Mouse (Mus musculus) right cerebral cortex, adult 18-20 months (tissue): ENCODE results near the gene Cdk9.

Experiments
- DNase-seq: peaks from one replicate; pipeline ENCODE4 v3.0.0; 2022; ENCODE audit warnings: mixed read lengths

Gene Cdk9

GRCm38 (mm10) chr2:32731911-32732310, 19.0 kb upstream of the Cdk9 start:
- DNase-seq: no peak

DNA sequence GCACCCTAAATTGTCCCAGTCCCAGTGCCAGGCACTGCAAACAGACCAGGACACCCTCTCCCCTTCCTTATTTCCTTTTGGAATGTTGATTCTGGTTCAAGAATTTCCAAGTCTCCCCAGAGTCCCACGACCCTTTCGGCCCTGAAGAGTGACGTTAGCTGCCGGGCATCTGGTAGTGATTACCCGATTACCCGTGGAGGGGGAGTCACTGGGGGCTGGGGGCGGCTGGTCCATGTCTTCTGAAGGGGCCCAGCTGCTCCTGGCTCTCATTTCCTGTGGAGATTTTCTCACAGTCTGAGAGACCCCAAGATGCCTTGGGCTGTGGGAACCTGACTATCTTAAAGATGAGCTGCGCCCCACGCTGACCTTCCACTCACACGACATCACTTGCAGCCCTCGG, 18.0 kb upstream of the Cdk9 start:
- no peak for DNase-seq

DNA sequence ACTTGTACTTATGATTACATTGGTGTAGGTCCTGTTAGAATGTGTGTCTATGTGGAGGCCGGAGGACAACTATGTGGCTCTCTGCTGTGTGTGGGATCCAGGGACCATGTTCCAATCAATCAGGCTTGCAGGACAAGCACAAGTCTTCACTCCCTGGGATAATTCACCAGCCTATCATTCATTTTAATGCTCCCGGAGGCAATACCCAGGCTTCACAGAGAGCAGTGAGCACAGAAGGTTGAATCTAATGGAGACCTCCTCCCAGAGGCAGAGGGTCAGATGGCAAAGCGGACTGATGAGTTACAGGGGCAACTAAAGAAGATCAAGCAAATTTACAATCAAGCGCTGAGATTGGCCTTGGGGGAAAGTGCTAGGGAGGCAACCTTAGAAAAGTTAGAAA, 16.7 kb upstream of the Cdk9 start:
- no peak for DNase-seq

GRCm38 (mm10) chr2:32728463-32728862, 15.6 kb upstream of the Cdk9 start:
- no peak for DNase-seq

DNA sequence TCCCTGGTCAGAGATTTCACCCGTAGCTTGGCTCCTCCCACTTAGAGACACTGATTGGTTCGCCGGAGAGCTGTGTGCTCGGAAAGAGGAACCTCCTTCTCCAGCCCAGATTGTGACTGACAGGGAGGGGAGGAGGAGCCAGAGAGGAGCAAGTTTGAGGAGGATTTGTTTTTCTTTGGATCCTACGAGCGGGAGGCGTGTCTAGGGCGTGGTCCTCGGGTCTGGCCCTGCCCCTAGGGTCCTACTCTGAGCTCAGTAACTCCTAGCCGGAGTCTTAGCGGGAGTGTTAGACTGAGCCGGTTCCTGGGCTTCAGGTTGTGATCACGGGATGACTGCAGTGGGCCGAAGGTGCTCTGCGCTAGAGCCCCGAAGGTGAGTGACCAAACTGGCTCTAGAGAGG, 14.6 kb upstream of the Cdk9 start:
- peak; percentile 92 for DNase-seq

DNA sequence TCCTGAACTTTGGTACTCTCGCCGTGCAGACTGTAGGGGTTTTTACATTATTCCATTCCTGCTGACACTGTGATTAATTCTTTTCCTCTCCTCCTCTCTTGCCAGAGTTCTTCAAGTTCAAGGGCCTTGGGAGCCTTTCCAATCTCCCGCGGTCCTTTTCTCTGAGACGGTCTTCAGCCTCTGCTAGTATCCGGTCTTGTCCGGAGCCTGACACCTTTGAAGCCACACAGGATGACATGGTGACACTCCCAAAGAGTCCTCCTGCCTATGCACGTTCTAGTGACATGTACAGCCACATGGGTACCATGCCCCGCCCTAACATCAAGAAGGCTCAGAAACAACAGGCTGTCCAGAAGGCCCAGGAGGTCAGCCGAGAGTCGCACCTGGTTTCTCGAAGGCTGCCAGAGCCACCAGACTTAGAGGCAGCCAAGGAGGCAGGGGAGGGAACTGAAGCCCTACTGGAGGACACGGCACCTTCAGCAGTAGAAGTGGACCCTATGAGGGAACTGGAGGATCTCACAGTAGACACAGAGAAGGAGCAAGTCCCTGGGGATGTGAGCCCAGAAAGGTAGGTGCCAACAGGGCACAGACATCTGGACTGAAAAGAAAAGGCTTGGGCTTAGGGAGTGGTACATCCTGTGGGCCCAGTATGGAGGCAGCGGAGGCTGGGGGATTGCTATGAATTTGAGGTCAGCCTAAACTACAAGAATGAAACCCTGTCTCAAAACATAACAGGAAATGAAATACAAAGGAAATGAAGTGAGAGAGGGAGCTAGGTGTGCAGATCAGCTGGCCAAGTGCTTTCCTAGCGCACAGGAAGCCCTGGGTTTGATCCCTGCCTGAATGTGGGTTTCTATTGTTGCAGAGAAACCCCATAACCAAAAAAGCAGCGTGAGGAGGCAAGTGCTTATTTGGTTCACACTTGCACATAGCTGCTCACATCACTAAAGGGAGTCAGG, 12.2 kb upstream of the Cdk9 start:
- DNase-seq: no peak

GRCm38 (mm10) chr2:32724149-32724548, 11.3 kb upstream of the Cdk9 start:
- no peak for DNase-seq

DNA sequence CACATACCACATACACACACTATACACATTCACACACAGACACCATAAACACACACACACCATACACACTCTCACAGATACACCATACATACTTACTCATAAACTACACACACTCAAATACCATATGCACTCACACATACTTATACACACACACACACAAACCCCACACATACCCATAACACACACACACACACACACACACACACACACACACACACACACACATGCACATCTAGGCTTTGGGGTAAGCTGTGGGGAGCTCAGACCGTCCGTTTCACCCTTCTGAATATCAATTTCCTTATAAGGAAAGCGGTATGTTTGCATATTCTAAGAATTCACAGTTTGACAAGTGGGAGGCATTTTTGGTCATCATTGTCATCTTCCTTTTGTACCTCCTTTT, 9.7 kb upstream of the Cdk9 start:
- DNase-seq: no peak

- DNase-seq: no peak
Observed at GRCm38 (mm10) chr2:32722046-32722445, 9.2 kb upstream of the Cdk9 start.

DNA sequence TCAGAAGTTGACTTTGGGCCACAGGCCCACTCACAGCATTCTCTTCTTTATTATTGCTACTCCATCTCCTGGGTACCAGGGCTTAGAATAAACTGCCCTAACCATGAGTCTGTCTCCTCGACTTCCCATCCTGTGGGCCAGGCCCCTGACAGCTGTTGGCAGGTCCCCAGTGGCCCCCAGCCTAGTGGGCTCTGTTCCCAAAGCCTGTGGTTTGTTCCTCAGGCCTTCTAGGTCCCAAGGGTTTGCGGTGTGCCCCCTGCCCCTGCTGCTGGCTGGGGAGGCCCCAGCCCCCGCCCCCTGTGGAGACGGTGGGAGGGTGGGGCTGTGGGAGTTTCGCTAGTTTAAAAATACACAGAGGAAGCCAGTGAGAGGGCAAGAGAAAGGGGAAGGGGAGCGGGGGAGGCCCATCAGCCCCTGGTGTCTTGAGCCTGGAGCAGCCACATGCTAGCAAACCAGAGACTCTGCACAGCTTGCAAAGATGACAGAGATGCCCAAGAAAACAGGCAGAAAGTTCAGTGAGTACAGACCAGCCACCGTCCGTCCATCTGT, 7.9 kb upstream of the Cdk9 start, which contains the start of gene Sh2d3c:
Sh2d3c (plus strand) TSS at position 375 of the 549 bp plus-strand sequence.
- no peak for DNase-seq

DNA sequence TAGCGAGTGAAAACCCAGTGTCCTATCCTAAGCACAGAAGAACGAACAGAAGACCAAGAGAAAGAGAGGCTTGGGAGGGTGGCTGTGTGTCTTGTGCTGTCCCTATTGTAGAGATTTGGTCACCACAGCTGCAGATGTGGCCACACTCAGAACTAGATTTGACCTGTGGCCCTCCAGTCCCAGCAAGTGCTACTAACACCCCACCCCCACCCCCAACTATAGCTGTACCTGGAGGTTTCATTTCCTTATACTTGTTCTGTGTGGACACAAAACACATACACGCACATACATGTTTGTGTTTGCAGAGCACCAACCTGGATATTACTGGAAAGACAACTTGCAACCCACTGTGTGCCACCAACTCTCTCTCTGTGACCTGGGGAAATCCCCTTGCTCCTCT, 7.2 kb upstream of the Cdk9 start:
- DNase-seq: no peak

- no peak for DNase-seq
Observed at GRCm38 (mm10) chr2:32718761-32719160, 5.9 kb upstream of the Cdk9 start.

- DNase-seq: no peak
Observed at GRCm38 (mm10) chr2:32714987-32715425, 2.1 kb upstream of the Cdk9 start.

DNA sequence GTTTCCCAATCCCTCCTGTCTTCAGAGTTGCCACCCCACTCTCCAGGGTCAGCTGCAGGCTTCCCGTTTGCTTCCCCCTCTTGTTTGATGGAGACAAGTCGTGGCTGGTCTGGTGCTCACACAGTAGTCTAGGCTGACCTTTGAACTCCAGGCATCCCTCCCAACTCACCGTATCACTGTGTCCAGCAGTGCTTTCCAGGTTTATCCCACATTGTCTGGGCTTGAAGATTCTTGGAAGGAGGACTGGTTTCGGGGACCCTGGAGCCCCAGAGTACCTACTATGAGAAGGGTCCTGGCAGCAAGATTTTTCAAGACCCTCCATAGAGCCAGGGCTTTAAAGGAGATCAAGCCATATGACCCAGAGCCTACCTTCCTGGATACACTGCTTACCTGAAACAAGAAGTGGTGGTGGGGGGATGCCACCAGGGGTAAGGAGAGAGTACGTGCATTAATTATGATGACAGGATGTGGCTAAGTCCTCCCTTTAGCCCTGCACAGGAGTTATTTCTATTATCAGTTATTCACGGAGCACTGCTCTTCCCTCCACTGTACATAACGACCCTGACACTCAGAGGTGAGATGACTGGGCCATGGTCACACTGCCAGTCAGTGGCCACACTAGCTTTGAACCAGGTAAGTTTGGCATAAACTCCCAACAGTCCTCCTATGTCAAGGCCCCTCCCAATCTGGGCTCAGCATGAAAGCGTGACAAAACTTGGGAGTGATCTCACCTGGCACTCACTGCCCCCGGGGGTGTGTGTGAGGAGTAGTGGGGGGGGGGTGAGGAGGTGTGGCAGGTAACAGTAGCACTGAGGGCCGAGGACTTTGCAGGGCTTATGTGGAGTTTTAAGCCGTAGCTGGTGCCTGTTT, 1.5 kb upstream of the Cdk9 start:
- DNase-seq: no peak

- DNase-seq: peak; percentile 95
Observed at GRCm38 (mm10) chr2:32712586-32712933, 316 bp downstream of the Cdk9 start.

- DNase-seq: peak; percentile 34
Observed at GRCm38 (mm10) chr2:32712108-32712551, 746 bp downstream of the Cdk9 start.

- DNase-seq: no peak
Observed at GRCm38 (mm10) chr2:32711301-32712056, 1.4 kb downstream of the Cdk9 start.

GRCm38 (mm10) chr2:32710425-32710824, 2.5 kb downstream of the Cdk9 start:
- no peak for DNase-seq

GRCm38 (mm10) chr2:32709521-32710137, 3.2 kb downstream of the Cdk9 start:
- DNase-seq: no peak

DNA sequence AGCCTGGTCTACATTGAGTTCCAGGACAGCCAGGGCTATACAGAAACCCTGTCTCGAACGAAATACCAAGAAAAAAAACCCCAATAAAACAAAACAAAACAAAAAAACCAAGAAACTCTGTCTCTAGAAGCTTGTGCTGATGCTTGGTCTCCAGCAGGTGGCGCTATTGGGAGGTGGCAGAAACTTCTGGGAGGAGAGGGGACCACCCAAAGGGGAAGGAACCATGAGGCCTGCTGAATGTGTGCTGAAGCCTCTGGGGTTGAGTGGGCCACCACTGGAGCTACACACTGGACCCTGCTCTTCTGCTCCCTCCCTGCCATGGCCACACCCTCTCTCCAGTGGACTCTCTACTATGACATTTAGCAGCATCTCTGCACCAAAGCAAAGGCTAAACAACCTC, 4.2 kb downstream of the Cdk9 start:
- no peak for DNase-seq

- DNase-seq: no peak
Observed at GRCm38 (mm10) chr2:32706971-32707370, 5.9 kb downstream of the Cdk9 start.

- DNase-seq: no peak
Observed at GRCm38 (mm10) chr2:32705018-32705417, 7.9 kb downstream of the Cdk9 start.
